Mouse (Mus musculus) embryo, embryonic 11.5 days (tissue): ENCODE measurements at regions not wholly inside any gene's neighbourhood (a gene's known extent, or its start where the extent isn't known, plus 50 kb on each side); places are given as distances from the start of the nearest gene placed in this dataset.
"Not testable (repeated sequence)": the region's sequence is repeated elsewhere in the genome, so short reads cannot be mapped to it uniquely, and the experiment has no call there.

ENCODE experiments used
- DNase-seq: peaks from one replicate; pipeline ENCODE4 v3.0.0-alpha.2; 2012; ENCODE audit warnings: low read depth, low spot score

- DNase-seq: not testable (repeated sequence)
Measured at GRCm38 (mm10) chr13:13888847-13889246, 65.4 kb upstream of the B3galnt2 start.

GRCm38 (mm10) chr13:13889297-13890120 is 64.8 kb upstream of the B3galnt2 start:
- DNase-seq: peak; percentile 98

GRCm38 (mm10) chr13:13902186-13902585 is 52.1 kb upstream of the B3galnt2 start:
- not testable (repeated sequence) for DNase-seq
